Mouse (Mus musculus) layer of hippocampus, adult 8-10 months (tissue): ENCODE measurements around the gene Cfhr1. TPM values are rescaled to one million over a fixed set of nuclear protein-coding genes. Genes with fewer than 3 reads are reported as not detected.

Source experiments
- DNase-seq, 2 experiments: peaks; one replicate each; pipeline ENCODE4 v3.0.0; 2022; ENCODE audit warnings: low spot score in 2 of 2
- total RNA-seq, 4 experiments: library from RNA; stranded (reverse); gene quantifications; 2 replicates each; pipeline ENCODE4 v1.2.4; 2022

Cfhr1 gene
- total RNA-seq = not detected

GRCm38 (mm10) chr1:139560024-139560423 lies at the start of gene Cfhr1:
Gene Cfhr1, minus strand, starts transcription at chr1:139560272.
- no peak for DNase-seq

DNA sequence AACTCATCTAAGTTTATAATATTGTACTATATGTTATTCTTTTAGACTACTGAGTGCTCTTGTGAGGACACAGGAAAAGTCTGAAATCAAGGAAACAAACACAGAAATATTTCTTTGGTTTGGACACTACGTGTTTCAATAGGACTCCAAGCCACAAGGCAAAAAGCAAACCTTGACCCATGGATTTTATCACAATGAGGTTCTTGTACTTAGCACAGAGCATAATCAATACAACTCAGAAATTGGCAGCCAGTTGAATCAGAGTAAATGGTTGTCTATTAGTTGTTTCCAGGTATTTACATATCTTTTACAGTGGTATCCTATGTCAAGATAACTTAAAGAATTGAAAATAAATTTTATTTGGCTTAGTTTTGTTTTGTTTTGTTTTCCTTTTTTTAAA lies 8.8 kb downstream of the Cfhr1 start:
- no peak for DNase-seq

DNA sequence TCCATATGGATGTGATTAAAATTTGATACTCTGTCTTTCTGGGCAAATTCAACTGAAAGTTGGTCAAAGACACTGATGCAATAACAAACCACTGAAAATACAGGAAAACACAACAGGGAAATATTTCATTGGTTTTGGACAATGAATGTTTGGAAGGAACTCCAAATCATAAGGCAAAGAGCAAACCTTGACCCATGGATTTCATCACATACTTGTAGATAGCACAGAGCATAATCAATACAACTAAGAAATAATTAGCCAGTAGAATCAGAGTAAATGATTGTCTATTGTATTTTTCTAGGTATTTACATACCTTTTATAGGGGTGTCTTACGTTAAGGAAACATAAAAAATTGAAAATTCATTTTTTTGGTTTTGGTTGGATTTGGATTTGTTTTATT lies 11.5 kb downstream of the Cfhr1 start:
- DNase-seq = no peak

DNA sequence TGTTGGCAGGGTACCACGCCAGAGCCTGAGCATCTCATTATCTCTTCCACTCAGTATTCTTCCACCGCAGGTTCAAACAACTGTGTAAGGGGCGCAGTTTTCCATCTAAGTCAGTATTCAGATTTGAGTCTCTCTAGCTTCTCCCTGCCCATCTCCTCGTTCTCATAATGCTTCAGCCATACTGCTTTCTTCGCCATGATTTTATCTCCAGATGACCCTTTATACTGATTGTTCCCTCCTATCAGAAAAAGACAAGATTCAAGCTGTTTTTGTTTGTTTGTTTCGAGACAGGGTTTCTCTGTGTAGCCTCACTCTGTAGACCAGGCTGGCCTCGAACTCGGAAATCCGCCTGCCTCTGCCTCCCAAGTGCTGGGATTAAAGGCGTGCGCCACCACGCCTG lies 45.5 kb downstream of the Cfhr1 start:
- DNase-seq = no peak

DNA sequence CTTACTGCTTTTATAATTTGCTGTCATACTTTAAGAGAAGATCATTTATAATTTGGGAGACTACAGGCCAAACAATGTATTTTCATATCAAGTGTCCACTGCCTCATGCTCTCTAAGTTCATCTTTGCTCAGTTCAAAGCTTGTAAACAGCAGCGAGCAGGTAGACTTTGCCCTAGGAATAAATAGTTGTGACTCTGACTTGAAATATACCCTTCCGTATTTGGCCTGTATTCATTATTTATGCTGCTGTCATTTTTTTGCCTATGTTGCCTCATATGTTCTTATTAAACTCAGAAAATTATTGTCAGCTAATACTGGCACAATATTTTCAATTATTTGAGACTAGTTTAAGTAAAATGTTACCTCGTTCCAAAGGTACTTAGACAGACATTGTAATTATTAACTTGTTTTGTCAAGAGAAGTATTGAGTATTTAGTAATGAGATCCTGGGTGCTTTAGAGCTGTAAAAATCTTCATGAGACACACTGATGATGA lies 58.8 kb downstream of the Cfhr1 start, which contains the start of gene F13b:
F13b (plus strand) TSS at position 445 of the 495 bp plus-strand sequence.
- no peak for DNase-seq

- no peak for DNase-seq
Measured at GRCm38 (mm10) chr1:139499751-139500150, 60.3 kb downstream of the Cfhr1 start.

Other genes starting within 250 kb of the Cfhr1 start
- under 1 TPM; 0.52 to 0.73 (median 0.65) TPM for gene Crb1, start 183.2 kb downstream of the Cfhr1 start, total RNA-seq
- gene Zbtb41, start 138.0 kb downstream of the Cfhr1 start, total RNA-seq = 10 to 100 TPM; 28.6 to 32.6 (median 28.9) TPM
- gene Aspm, start 105.5 kb downstream of the Cfhr1 start, total RNA-seq = under 1 TPM; 0.26 to 0.96 (median 0.28) TPM
- not detected for gene F13b, start 58.6 kb downstream of the Cfhr1 start, total RNA-seq
- gene Gm4788, start 221.0 kb upstream of the Cfhr1 start, total RNA-seq = under 1 TPM in 1 of 4 experiments, not detected in 3; 0.25 TPM